Mouse (Mus musculus): ENCODE measurements around the gene Nek3.

GRCm38 (mm10) chr8:22169167-22169566, 2.9 kb upstream of the Nek3 start:
- TF ChIP-seq POLR2A (IDR thresholded peaks at IDR 0.05; ENCODE audit: control insufficient read depth, low read depth, low read length) (no peak), CTCF (IDR thresholded peaks at IDR 0.05; ENCODE audit: control insufficient read depth, insufficient read depth, insufficient replicate concordance, low read depth, low read length) (no peak)

Data from testis, adult 2 months (tissue).